Mouse (Mus musculus): ENCODE data around the gene Pak1ip1. TPM values are rescaled to one million over a fixed set of nuclear protein-coding genes. Genes with fewer than 3 reads are reported as not detected.

Pak1ip1 gene
- polyA plus RNA-seq (2014; fragmentation: Illumina TruSeq; extraction: RNeasy Lipid Tissue Mini Kit (QIAGEN cat#74804); ENCODE audit: low read depth, low replicate concordance): 53.4 TPM

GRCm38 (mm10) chr13:41000926-41001639 lies at the start of gene Pak1ip1:
Pak1ip1 (plus strand) TSS chr13:41001023.

DNA sequence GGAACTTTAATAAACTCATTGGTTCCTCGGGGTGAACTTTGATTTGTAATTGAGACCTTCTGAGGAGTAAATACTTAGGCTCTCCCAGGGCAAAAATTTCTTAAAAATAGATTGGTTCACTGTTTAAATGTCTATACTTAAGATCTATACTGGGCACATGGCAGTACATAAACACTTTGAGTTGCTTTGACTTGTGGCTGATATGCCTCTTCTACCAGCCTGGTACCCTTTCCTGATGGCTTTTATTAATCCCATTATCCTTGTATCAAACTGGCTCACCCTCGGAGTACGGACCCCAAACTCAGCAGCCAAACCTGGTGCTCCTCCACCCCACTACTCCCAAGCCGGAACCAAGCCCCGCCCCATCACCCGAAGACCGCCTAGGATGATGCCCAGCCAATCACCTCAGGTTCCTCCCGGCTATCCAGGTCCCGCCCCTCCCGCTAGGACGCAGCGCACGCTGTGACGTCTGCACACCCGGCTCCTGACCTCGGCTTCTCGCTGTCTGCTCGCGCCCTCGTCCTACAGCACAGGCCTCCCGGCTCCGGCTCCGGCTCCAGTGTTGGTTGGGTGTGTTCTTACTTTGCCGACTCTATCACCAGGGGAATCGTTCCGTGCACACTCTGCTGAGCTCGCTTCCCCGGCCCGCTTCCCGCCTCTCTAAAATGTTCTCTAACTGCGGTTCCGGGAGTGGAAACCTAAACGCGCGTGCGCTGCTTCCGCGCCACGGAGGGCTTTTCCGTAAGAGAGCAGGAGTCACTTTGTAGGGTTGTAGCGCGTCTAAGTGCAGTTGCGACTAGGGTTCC lies 15.2 kb downstream of the Pak1ip1 start, which contains the start of gene Tmem14c:
Gene Tmem14c (plus strand): TSS at position 464 of the 806 bp plus-strand sequence.

Other genes starting within 250 kb of the Pak1ip1 start
- 43.2 TPM for gene Gcnt2, start 141.3 kb upstream of the Pak1ip1 start, polyA plus RNA-seq (2014; fragmentation: Illumina TruSeq; extraction: RNeasy Lipid Tissue Mini Kit (QIAGEN cat#74804); ENCODE audit: low read depth, low replicate concordance)
- gene Tmem14c, start 15.3 kb downstream of the Pak1ip1 start, polyA plus RNA-seq (2014; fragmentation: Illumina TruSeq; extraction: RNeasy Lipid Tissue Mini Kit (QIAGEN cat#74804); ENCODE audit: low read depth, low replicate concordance): 47.9 TPM
- not detected for gene Mak, start 78.7 kb downstream of the Pak1ip1 start, polyA plus RNA-seq (2014; fragmentation: Illumina TruSeq; extraction: RNeasy Lipid Tissue Mini Kit (QIAGEN cat#74804); ENCODE audit: low read depth, low replicate concordance)
- gene Gcm2, start 110.0 kb downstream of the Pak1ip1 start, polyA plus RNA-seq (2014; fragmentation: Illumina TruSeq; extraction: RNeasy Lipid Tissue Mini Kit (QIAGEN cat#74804); ENCODE audit: low read depth, low replicate concordance): not detected
- not detected for gene Sycp2l, start 113.3 kb downstream of the Pak1ip1 start, polyA plus RNA-seq (2014; fragmentation: Illumina TruSeq; extraction: RNeasy Lipid Tissue Mini Kit (QIAGEN cat#74804); ENCODE audit: low read depth, low replicate concordance)
- 79.8 TPM for gene Elovl2, start 219.4 kb downstream of the Pak1ip1 start, polyA plus RNA-seq (2014; fragmentation: Illumina TruSeq; extraction: RNeasy Lipid Tissue Mini Kit (QIAGEN cat#74804); ENCODE audit: low read depth, low replicate concordance)
- 22.8 TPM for gene Smim13, start 248.8 kb downstream of the Pak1ip1 start, polyA plus RNA-seq (2014; fragmentation: Illumina TruSeq; extraction: RNeasy Lipid Tissue Mini Kit (QIAGEN cat#74804); ENCODE audit: low read depth, low replicate concordance)

All from kidney, adult 10 weeks (tissue).